Mouse (Mus musculus): ENCODE results near the gene Myh14.
"Not testable (repeated sequence)": the region's sequence is repeated elsewhere in the genome, so short reads cannot be mapped to it uniquely, and the experiment has no call there.

Gene Myh14

DNA sequence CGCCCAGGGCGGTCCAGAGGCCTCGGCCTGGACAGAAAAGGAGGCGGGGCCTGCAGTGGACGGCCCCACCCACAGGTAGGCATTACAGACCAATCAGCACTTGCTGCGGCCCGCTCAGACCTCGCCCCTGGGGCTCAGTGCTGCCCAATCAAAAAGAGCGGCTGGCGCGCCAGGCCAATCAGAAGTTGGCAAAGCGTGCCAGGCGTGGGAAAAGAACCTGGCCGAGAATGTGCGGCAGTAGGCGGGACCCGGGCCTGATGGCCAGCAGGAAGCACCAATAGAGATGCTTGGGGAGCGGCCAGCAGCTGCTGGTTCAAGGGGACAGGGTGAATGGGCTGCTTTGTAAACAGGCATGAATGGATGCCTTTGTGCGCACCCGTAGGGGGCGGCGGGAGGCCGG is at the start of gene Myh14:
Gene Myh14 (minus strand): TSS at position 41 of the 400 bp plus-strand sequence.
- peak; percentile 38 to 68 for DNase-seq (ENCODE audit: low spot score in 2 of 2)

DNA sequence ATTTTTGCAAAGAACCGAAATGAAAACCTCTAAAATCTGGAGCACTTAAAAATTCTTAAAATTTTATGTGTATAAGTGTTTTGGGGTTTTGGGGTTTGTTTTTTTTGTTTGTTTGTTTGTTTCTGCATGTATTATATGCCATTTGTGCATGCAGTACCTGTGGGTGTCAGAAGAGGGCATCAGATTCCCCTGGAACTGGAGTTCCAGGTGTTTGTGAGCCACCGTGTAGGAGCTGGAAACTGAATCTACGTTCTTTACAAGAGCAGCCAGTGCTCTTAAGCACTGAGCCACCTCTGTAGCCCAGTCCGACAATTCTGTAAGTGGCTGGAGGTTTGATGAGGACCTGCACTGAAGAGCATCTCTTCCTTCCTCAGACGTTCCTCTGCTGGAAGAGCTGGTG is 39.2 kb upstream of the Myh14 start:
- DNase-seq (ENCODE audit: low spot score in 2 of 2) = no peak

DNA sequence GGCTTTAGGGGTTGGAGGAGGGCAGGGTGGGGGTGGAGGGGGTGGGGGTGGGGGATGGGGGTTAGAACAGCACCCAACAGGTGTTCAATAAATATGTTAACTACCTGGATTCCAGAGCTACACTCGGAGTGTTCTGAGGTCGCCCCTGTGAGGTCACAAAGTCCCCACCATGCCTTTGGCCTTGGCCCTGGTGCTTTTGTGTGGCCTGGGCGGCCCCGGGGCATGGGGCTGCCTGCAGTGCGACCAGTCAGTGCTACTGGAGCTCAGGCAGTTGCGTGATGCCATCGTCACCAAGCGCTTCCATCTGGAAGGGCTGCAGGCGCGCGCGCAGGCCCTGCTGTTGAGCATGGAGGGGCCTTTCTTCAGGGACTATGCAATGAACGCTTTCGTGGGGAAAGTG is 37.9 kb upstream of the Myh14 start, which contains the start of gene Izumo2:
Gene Izumo2 (plus strand): TSS at position 169 of the 400 bp plus-strand sequence.
- no peak for DNase-seq (ENCODE audit: low spot score in 2 of 2)

DNA sequence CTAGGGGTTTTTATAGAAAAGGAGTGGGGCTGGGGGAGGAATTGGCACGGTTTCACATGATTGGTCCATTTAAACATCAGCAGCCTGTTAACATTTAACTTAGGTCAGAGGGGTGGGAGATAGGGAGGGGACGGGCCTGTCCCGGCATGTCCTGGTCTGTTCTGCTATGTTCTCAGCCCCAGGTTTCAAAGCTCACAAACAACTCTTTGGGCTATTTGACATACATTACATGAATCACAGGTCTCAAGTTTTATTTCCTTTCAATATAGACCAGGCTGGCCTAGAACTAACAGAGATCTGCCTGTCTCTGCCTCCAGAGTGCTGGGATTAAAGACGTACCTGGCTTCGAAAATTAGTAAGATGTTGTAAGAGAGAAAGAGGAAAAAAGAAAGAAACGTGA is 37.5 kb upstream of the Myh14 start:
- not testable (repeated sequence) for DNase-seq (ENCODE audit: low spot score in 2 of 2)

GRCm38 (mm10) chr7:44707169-44707675 is 36.6 kb upstream of the Myh14 start:
- no peak for DNase-seq (ENCODE audit: low spot score in 2 of 2)

GRCm38 (mm10) chr7:44706322-44706721 is 35.7 kb upstream of the Myh14 start:
- DNase-seq (ENCODE audit: low spot score in 2 of 2) = no peak

DNA sequence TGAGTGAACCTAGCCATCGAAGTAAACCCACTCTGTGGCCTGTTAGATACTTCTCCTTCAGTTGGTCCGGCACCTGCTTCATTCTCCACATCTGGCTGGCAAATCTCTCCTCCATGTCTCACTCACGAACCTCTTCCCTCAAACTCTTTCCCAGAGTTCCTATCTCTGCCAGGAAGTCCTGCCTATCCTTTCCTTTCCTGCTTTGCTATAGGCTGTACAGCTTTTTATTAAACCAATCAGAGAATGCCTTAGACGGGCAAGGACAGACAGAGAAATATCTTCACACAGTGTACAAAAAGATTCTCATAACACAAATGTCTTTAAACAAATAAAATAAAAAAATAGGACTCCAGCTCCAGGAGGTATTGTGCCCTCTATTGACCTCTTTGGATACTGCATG is 34.4 kb upstream of the Myh14 start:
- no peak for DNase-seq (ENCODE audit: low spot score in 2 of 2)

DNA sequence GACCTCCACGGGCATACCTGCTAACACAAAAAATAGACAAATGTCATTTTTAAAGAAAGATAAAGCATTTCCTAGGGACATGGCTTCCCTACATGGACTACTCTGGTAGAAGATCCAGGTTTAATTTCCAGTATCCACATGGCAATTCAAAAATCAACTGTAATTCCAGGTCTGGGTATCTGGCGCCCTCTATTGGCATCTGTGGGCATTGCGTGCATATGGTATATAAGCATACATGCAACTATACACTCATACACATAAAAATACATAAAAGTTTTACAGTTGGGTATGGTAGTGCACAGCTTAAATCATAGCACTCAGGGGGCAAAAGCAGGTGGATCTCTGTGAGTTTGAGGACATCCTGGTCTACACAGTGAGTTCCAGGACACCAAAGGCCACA is 33.7 kb upstream of the Myh14 start:
- DNase-seq (ENCODE audit: low spot score in 2 of 2) = peak; percentile 19 to 67

- no peak for DNase-seq (ENCODE audit: low spot score in 2 of 2)
Observed at GRCm38 (mm10) chr7:44702985-44703384, 32.3 kb upstream of the Myh14 start.

- DNase-seq (ENCODE audit: low spot score in 2 of 2) = no peak
Observed at GRCm38 (mm10) chr7:44701921-44702320, 31.3 kb upstream of the Myh14 start.

GRCm38 (mm10) chr7:44697980-44698379 is 27.3 kb upstream of the Myh14 start:
- DNase-seq (ENCODE audit: low spot score in 2 of 2) = no peak

- no peak for DNase-seq (ENCODE audit: low spot score in 2 of 2)
Observed at GRCm38 (mm10) chr7:44697191-44697710, 26.6 kb upstream of the Myh14 start.

DNA sequence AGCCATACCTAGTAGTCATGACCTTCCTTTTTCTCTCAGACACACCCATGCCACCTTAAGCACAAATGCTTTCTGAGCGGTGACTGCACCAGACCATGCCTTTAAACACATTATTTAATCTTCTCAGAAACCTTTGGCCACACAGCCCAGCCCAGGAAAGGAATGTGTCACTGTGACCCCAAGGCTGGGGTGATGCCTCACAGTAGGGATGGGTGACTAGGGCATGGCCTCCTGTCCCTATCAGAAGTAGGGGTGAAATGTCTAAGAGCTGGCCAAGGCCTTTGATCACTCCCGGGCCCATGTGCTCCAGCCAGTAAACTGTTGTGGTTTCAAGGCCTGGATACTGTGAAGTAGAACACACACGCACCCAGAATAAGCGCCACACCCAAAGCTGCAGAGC is 24.6 kb upstream of the Myh14 start:
- DNase-seq (ENCODE audit: low spot score in 2 of 2) = no peak

DNA sequence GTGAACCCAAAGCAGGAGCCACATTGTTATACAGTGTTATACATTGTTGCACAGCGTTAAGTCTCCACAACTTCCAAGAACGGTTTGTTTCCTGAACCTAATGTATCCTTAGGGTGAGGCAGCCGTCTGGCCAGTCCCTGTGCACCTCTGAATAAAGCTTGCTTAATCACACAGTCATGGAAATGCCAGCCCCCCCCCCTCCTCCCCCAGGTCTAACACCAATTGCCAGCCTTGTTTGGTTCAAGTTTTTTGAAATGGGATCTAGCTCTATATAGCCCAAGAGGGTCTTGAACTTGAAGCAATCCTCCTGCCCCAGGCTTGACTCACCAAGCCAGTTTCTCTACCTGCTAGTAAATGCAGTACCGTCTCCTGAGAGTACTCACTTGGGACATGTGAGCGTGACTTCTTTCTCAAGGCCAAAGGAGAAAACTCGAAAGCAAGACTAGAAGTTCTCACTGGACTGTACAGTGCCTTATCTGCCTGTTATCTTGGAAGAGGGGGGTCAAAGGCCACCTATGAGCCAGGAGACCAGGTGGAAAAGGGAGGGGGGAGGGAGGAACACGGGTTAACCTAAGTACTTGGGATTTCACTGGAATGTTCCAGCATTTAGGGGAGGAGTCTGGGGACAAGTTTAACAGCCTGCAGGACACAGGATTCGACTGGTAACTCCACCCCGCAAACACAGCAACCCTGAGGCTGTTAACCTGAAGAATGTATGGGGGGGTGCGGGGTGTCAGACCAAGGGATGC is 23.0 kb upstream of the Myh14 start:
- DNase-seq (ENCODE audit: low spot score in 2 of 2) = no peak

DNA sequence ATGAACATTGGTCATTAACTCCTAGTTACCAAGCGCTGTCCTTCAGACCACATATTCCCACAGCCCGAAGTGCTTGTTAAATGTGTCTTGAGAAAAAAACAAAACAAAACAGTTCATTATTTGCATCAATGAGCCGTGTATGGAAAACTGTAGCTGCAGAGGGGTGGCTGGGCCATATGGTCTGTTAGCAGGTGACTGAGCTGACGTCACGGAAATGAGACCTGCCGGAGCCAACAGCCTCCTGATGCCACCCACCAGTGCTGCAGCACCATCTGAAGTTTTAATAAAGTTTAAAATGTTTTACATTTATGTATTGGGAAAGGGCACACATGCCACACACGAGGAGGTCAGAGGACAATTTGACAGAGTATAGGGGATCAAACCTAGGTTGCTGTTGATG is 18.7 kb upstream of the Myh14 start:
- no peak for DNase-seq (ENCODE audit: low spot score in 2 of 2)

DNA sequence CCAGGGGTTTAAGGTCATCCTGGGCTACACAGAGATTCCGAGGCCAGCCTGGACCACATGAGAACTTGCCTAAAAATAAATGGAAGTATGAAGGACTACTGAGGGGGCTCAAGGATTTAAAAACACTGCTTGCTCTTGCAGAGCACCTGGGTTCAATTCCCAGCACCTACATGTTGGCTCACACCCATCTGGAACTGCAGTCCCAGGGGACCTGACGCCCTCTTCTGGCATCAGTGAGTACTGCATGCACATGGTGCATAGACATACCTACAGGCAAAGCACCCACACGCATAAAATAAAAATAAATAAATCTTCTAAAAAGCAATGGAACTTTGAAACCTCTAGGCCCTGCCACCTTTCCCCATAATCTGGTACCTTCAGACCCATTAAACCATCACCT is 18.2 kb upstream of the Myh14 start:
- no peak for DNase-seq (ENCODE audit: low spot score in 2 of 2)

- DNase-seq (ENCODE audit: low spot score in 2 of 2) = no peak
Observed at GRCm38 (mm10) chr7:44685531-44686402, 15.1 kb upstream of the Myh14 start.

- no peak for DNase-seq (ENCODE audit: low spot score in 2 of 2)
Observed at GRCm38 (mm10) chr7:44683656-44684055, 13.0 kb upstream of the Myh14 start.

- DNase-seq (ENCODE audit: low spot score in 2 of 2) = no peak
Observed at GRCm38 (mm10) chr7:44676611-44677010, 6.0 kb upstream of the Myh14 start.

DNA sequence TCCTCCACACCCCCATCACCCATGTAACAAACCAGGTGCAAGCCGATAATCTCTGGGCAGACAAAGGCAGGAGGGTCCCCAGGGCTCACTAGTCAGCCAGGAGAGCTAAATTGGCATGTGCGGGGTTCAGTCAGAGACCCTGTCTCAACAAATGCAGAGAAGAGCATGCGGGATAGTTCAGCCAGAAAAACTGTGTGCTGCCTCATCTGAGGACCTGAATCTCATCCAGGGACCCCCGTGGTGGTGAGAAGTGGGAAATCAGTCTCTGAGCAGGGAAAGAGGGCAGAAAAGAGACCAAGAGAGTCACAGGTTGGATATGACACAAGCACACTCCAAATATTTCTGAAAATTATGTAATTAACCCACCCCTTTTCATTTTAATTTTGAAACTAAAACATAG is 5.5 kb upstream of the Myh14 start:
- DNase-seq (ENCODE audit: low spot score in 2 of 2) = no peak

- no peak for DNase-seq (ENCODE audit: low spot score in 2 of 2)
Observed at GRCm38 (mm10) chr7:44675171-44675570, 4.5 kb upstream of the Myh14 start.

GRCm38 (mm10) chr7:44674511-44674910 is 3.9 kb upstream of the Myh14 start:
- no peak for DNase-seq (ENCODE audit: low spot score in 2 of 2)

Measured in spleen, postnatal 4 days (tissue).